Mouse (Mus musculus) hindbrain, embryonic 13.5 days (tissue): ENCODE measurements around the gene Epb41l4b. TPM values are rescaled to one million over a fixed set of nuclear protein-coding genes. Genes with fewer than 3 reads are reported as not detected.

ENCODE experiments used
- ATAC-seq: fragments of 200-750 bp; cut with Nextera tagmentation; 2 replicates; pipeline ENCODE4 v1.8.0; 2017; ENCODE audit warnings: moderate TSS enrichment; ENCODE audit not compliant: low FRiP score
- H3K27ac ChIP-seq: fragments of 300-500 bp; sonication (generic); 2 replicates; pipeline ENCODE4 v1.5.1; 2015; ENCODE audit warnings: inconsistent platforms, mild to moderate bottlenecking, moderate library complexity
- H3K27me3 ChIP-seq: fragments of 300-500 bp; sonication (generic); 2 replicates; pipeline ENCODE4 v1.6.1; 2015; ENCODE audit warnings: mild to moderate bottlenecking, inconsistent platforms
- H3K36me3 ChIP-seq: fragments of 300-500 bp; sonication (generic); 2 replicates; pipeline ENCODE4 v1.6.1; 2015; ENCODE audit warnings: mild to moderate bottlenecking, inconsistent platforms
- H3K4me1 ChIP-seq: fragments of 300-500 bp; sonication (generic); replicated peaks from 2 replicates; pipeline ENCODE4 v1.6.1; 2015; ENCODE audit warnings: inconsistent platforms
- H3K4me2 ChIP-seq: fragments of 300-500 bp; sonication (generic); 2 replicates; pipeline ENCODE4 v1.6.1; 2015; ENCODE audit warnings: inconsistent platforms, mild to moderate bottlenecking, moderate library complexity
- H3K4me3 ChIP-seq: fragments of 300-500 bp; sonication (generic); 2 replicates; pipeline ENCODE4 v1.5.1; 2015; ENCODE audit warnings: mild to moderate bottlenecking, inconsistent platforms
- H3K9ac ChIP-seq: fragments of 300-500 bp; sonication (generic); 2 replicates; pipeline ENCODE4 v1.6.1; 2015; ENCODE audit warnings: mild to moderate bottlenecking, inconsistent platforms
- H3K9me3 ChIP-seq: fragments of 300-500 bp; sonication (generic); 2 replicates; pipeline ENCODE4 v1.6.1; 2016; ENCODE audit warnings: inconsistent platforms
- WGBS: fragments of 180-500 bp; shearing (Covaris S2); methylation state at CpG from one replicate; pipeline ENCODE4 v1.1.7; 2015; 5-methylcytosine and 5-hydroxymethylcytosine counted together
- polyA plus RNA-seq: library from polyadenylated mRNA; unstranded; fragments of >200 nt; fragmentation: Nextera tagmentation; extraction: Ambion mirVana; gene quantifications from 2 replicates; pipeline ENCODE4 v1.2.1, GENCODE M21; 2015

The Epb41l4b gene
- polyA plus RNA-seq, 1 experiment from 2014 or later: 1.7 TPM

DNA sequence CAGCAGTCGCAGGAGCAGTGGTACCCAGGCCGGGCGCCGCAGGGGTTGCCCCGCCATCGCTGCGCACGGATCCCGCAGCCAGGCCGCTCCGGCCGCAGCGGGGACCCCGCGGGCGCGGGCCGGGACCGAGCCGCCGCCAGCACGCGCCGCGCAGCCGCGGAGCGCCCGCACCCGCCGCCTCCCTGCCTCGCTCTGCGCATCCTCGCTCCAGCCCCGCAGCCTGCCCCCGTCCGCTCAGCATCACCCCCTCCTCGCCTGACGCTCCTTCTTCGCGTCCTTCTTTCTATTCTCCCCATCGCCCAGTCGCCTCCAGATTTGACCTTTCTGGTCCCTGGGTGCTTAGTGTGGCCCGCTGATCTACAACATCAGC, 153.0 kb downstream of the Epb41l4b start, which contains the start of gene Frrs1l:
Frrs1l (minus strand) TSS at position 177 of the 370 bp plus-strand sequence.
- peaks cover 6% of the 10 kb centered on the region; the same call in 1 of the 2 replicates for H3K36me3 ChIP-seq
- H3K4me2 ChIP-seq: peak within 1 kb of the TSS; percentile 88
- ATAC-seq: peak; percentile 94
- peaks cover 20% of the 10 kb centered on the region for H3K4me1 ChIP-seq
- 0% methylated on average over 41 of the region's 44 CpGs for WGBS
- peak within 1 kb of the TSS; percentile 83 for H3K27ac ChIP-seq
- peak within 1 kb of the TSS; percentile 87 for H3K9ac ChIP-seq
- H3K4me3 ChIP-seq: peak within 1 kb of the TSS; percentile 74
- no peaks in the 10 kb centered on the region for H3K9me3 ChIP-seq
- H3K27me3 ChIP-seq: peaks cover 20% of the 10 kb centered on the region

DNA sequence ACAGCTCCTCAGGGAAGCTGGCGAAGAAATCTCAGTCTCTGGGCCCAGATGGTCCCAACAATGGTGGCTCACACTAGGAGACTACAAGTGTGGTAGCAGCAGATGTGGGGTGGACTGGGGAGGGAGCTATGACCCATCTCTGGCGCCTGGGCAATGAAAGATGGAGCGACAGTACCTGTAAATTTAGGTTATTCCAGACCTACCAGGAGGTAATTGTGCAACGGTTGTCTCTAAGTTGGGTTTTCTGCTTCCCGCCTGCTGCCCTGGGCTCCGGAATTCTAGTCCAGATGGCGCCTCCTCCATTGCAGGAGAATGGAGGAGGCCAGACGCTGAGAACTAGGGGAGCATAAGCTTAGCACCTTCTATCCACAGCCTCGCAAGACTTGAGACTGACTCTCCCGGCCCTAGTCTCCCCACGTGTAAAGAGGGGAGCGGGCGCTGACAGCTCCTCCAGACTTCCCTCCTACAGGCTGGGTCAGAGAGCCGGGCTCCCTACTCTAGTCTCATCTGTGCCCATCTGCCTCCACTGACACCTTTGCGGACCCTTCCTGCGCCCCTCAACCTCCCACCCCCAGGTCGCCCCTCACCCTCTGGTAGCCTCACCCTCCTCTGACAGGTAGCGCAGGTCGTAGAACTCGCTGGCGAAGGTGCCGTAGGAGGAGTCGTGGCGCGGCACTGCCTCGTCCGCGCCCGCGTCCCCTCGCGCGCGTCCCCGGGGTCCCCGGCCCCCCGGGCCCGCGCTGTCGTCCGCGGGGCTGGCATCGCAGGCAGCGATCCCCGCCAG, 153.6 kb downstream of the Epb41l4b start:
- WGBS: 1% methylated on average over 44 of the region's 45 CpGs
- peak overlapping the region; percentile 88 for H3K4me2 ChIP-seq

DNA sequence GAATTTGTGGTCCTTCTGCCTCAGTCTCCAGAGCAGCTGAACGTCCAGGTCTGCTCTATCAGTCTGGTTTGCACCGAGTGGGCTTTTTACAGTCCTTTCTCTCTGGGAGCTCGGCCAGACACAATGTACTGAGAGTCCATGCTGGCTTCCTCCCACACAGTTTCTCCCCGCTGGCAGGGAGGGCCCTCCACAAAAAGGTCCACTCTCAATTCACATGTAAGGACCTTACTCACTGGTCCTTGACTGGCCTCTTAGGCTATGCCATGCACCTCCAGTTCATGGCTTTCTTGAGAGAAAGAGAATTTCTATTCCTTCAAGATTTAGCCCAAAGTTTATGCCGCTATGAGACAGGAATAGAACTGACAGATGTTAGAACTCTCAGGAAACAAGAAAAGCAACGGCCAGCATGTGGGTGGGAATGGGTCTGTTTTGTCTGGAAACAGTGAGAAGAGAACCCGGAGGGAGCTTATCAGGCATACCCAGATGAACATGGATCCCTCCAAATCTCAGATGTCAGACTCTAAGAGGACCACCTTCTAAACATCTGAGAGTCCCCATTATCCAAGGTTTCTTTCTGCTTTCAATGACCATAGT, 177.6 kb downstream of the Epb41l4b start:
- Histone ChIP-seq H3K4me3 (no peak overlapping the region), H3K27ac (no peak overlapping the region), H3K27me3 (no peaks in the 10 kb centered on the region), H3K9ac (no peak overlapping the region), H3K36me3 (peaks cover 61% of the 10 kb centered on the region), H3K4me1 (no peaks in the 10 kb centered on the region), H3K9me3 (no peaks in the 10 kb centered on the region), H3K4me2 (no peak overlapping the region)
- ATAC-seq: no peak
- WGBS: 64% methylated on average over 7 of the region's 7 CpGs

More for the DNA sequence above, 153.6 kb downstream of the Epb41l4b start:
- no peaks in the 10 kb centered on the region for H3K9me3 ChIP-seq
- peak; percentile 83 for ATAC-seq
- H3K4me1 ChIP-seq: peaks cover 20% of the 10 kb centered on the region
- peaks cover 6% of the 10 kb centered on the region; the same call in 1 of the 2 replicates for H3K36me3 ChIP-seq
- peak overlapping the region; percentile 83 for H3K27ac ChIP-seq
- H3K27me3 ChIP-seq: peaks cover 20% of the 10 kb centered on the region
- peak overlapping the region; percentile 74 for H3K4me3 ChIP-seq
- peak overlapping the region; percentile 87 for H3K9ac ChIP-seq

DNA sequence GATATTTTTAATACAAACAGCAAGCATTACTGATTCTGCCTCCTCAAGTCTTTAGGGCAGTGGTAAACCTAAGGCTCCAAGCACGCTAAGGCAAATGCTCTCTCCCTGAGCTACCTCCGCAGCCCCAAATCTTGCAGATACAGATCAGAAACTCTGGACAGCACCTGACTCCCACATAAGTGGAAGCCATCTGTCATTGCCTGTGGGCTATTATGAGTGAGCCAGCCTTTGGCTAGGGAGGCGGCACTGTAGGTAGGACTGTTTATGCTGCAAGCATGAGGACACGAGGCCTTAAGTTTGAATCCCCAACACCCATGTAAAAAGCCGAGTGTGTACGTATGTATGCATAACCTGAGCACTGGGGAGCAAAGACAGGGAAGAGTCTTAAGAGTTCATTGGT, 179.6 kb downstream of the Epb41l4b start:
- Histone ChIP-seq H3K4me2 (no peak overlapping the region), H3K4me3 (no peak overlapping the region), H3K9ac (no peak overlapping the region), H3K9me3 (no peaks in the 10 kb centered on the region), H3K27ac (no peak overlapping the region), H3K4me1 (no peaks in the 10 kb centered on the region), H3K27me3 (no peaks in the 10 kb centered on the region), H3K36me3 (peaks cover 55% of the 10 kb centered on the region)
- ATAC-seq: no peak
- 93% methylated on average over 6 of the region's 6 CpGs for WGBS

GRCm38 (mm10) chr4:56961320-56961925, 181.8 kb downstream of the Epb41l4b start:
- H3K36me3 ChIP-seq: peaks cover 36% of the 10 kb centered on the region
- H3K27ac ChIP-seq: no peak overlapping the region
- H3K4me1 ChIP-seq: no peaks in the 10 kb centered on the region
- H3K4me2 ChIP-seq: no peak overlapping the region
- WGBS: 89% methylated on average over 12 of the region's 12 CpGs
- no peak overlapping the region for H3K9ac ChIP-seq
- H3K27me3 ChIP-seq: no peaks in the 10 kb centered on the region
- ATAC-seq: no peak
- no peaks in the 10 kb centered on the region for H3K9me3 ChIP-seq
- no peak overlapping the region for H3K4me3 ChIP-seq

GRCm38 (mm10) chr4:56957518-56957917, 185.7 kb downstream of the Epb41l4b start:
- Histone ChIP-seq H3K9me3 (no peaks in the 10 kb centered on the region), H3K9ac (no peak overlapping the region), H3K4me3 (no peak overlapping the region), H3K36me3 (peaks cover 21% of the 10 kb centered on the region), H3K27ac (no peak overlapping the region), H3K4me2 (no peak overlapping the region), H3K27me3 (no peaks in the 10 kb centered on the region), H3K4me1 (no peaks in the 10 kb centered on the region)
- ATAC-seq: no peak
- WGBS: 62% methylated on average over 9 of the region's 9 CpGs

DNA sequence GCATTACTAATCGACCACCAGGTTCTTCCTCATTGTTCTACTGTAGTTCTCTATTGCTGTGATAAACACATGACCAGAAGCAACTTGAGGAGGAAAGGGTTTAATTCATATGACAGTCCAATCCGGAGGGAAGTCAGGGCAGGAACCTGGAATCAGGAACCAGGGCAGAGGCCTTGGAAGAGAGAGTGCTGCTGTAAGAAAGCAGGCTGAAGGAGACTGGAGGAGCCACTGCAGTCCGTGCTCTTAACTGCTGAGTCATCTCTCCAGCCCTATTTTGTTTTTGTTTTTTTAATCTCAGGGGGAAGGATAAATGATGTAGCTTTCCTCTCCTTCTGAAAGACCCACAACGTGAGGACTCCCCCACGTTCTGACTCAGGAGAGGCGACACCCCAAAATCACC, 190.0 kb downstream of the Epb41l4b start:
- Histone ChIP-seq H3K36me3 (no peaks in the 10 kb centered on the region), H3K27ac (no peak overlapping the region), H3K9me3 (no peaks in the 10 kb centered on the region), H3K4me2 (no peak overlapping the region), H3K27me3 (peaks cover 3% of the 10 kb centered on the region; the same call in 1 of the 2 replicates), H3K4me1 (no peaks in the 10 kb centered on the region), H3K4me3 (no peak overlapping the region), H3K9ac (no peak overlapping the region)
- WGBS: 56% methylated on average over 6 of the region's 6 CpGs
- no peak for ATAC-seq

GRCm38 (mm10) chr4:56951701-56952100, 191.5 kb downstream of the Epb41l4b start:
- no peak for ATAC-seq
- Histone ChIP-seq H3K27me3 (peaks cover 3% of the 10 kb centered on the region; the same call in 1 of the 2 replicates), H3K9ac (no peak overlapping the region), H3K9me3 (no peaks in the 10 kb centered on the region), H3K4me1 (0 out of 2 replicates have a peak, but pooled peaks cover under 1% of the 10 kb centered on the region), H3K4me2 (no peak overlapping the region), H3K36me3 (no peaks in the 10 kb centered on the region), H3K4me3 (no peak overlapping the region), H3K27ac (no peak overlapping the region)
- WGBS: 88% methylated on average over 3 of the region's 3 CpGs

DNA sequence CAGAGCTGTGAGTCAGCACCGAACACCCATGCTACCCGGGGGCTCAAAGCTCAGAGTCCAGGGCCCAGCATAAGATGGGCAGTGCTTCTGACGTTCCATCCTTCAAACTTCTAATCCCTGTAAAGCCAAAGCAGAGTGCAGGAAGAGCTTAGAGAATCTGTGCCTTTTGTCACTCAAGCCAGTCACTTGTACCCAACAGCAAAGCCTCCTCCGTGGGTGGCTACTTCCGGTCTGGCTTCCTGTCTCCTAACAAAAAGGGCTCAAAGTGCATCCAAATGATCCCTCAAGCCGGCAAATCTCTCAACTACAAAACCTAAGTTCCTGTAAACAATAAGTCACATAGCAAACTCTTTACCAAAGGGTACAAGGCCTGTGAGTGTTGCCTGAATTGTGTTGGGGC, 193.7 kb downstream of the Epb41l4b start:
- Histone ChIP-seq H3K36me3 (no peaks in the 10 kb centered on the region), H3K27ac (no peak overlapping the region), H3K9ac (no peak overlapping the region), H3K27me3 (peaks cover 5% of the 10 kb centered on the region; the same call in 1 of the 2 replicates), H3K4me2 (no peak overlapping the region), H3K9me3 (no peaks in the 10 kb centered on the region), H3K4me1 (peaks cover 19% of the 10 kb centered on the region), H3K4me3 (no peak overlapping the region)
- WGBS: 78% methylated on average over 6 of the region's 6 CpGs
- ATAC-seq: no peak

DNA sequence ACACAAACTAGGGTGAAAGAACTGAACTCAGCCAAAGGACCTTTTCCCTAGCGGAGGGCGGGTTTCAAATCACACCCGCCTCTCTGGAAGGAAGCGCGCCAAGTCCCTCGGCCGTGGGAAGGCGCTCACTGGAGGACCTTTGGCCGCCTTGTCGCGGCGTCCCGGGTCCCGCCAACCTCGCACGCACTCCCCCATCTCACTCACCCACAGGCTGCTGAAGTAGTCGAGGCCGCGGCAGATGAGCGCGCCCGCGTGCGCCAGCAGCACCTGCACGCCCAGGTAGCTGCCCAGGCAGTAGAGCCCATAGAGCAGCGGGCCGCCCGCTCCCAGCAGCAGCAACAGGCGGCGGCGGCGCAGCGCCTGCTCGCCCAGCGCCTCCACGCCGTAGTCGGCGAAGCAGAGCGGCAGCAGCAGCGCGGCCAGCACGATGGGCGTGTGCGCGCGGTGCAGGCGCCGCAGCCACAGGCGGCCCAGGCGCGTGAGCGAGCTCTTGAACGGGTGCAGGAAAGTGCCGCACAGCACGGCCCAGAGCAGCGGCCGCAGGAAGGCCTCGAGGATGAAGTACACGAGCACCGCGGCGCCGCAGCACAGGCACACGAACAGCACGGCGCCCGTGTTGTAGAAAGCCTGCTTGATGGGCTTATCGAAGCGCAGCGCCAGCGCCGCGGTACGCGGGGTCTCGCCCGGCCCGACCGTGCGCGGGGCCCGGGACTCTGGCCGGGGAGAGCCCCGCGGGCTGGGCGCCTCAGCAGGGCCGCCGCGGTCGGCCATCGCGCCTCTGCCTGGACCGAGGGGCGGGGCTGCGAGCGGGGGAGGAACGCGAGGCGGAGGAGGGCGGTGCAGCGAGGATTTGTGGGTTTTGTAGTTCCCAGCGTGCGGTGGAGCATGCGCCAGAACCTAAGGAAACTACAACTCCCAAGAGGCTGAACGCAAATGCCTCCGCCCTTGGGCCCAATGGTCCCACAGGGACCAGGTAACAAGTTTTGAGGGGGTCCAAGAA, 196.3 kb downstream of the Epb41l4b start, which contains the start of gene Tmem245:
Tmem245 (minus strand) TSS at position 797 of the 1,000 bp plus-strand sequence.
- H3K9ac ChIP-seq: peak within 1 kb of the TSS; percentile 78
- peaks cover 34% of the 10 kb centered on the region for H3K4me1 ChIP-seq
- H3K9me3 ChIP-seq: no peaks in the 10 kb centered on the region
- H3K4me2 ChIP-seq: peak within 1 kb of the TSS; percentile 97
- no peaks in the 10 kb centered on the region for H3K36me3 ChIP-seq
- WGBS: under 1% methylated on average over 102 of the region's 107 CpGs
- peak within 1 kb of the TSS; percentile 69 for H3K4me3 ChIP-seq
- H3K27ac ChIP-seq: peak within 1 kb of the TSS; percentile 89
- peak; percentile 98 for ATAC-seq
- H3K27me3 ChIP-seq: peaks cover 5% of the 10 kb centered on the region; the same call in 1 of the 2 replicates

DNA sequence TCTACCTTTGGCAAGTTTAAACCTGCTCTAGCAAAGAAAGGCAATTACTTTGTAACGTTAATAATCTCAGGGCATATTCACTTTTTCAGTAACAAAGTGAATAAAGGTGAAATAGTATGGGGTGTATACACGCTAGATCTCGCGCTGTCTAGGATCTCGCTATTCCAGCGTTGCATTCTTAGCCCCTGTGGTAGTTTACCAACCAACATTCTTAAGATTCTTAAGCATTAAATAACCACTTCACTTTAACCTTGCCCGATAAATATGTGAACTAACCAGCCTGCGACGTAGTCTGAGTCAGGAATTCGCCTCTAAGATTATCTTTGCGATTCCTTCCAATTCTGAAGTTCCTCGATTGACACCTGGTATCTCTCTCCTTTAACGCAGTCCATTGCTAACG, 197.1 kb downstream of the Epb41l4b start:
- no peaks in the 10 kb centered on the region for H3K9me3 ChIP-seq
- H3K4me1 ChIP-seq: peaks cover 34% of the 10 kb centered on the region
- 2% methylated on average over 14 of the region's 14 CpGs for WGBS
- H3K9ac ChIP-seq: peak overlapping the region; percentile 78
- H3K27ac ChIP-seq: no peak overlapping the region
- peak overlapping the region; percentile 97 for H3K4me2 ChIP-seq
- H3K4me3 ChIP-seq: peak overlapping the region; percentile 69
- ATAC-seq: no peak
- H3K36me3 ChIP-seq: no peaks in the 10 kb centered on the region
- peaks cover 5% of the 10 kb centered on the region; the same call in 1 of the 2 replicates for H3K27me3 ChIP-seq
